Mouse (Mus musculus) kidney, postnatal 4 days (tissue): ENCODE measurements around the gene Sec16a.
A peak's percentile ranks its signal among the peaks of the same experiment; 100 is the strongest.

ENCODE experiments used
- DNase-seq, 2 experiments: peaks; one replicate each; pipeline ENCODE4 v3.0.0; 2021; ENCODE audit warnings: mixed read lengths in 2 of 2

The Sec16a gene

DNA sequence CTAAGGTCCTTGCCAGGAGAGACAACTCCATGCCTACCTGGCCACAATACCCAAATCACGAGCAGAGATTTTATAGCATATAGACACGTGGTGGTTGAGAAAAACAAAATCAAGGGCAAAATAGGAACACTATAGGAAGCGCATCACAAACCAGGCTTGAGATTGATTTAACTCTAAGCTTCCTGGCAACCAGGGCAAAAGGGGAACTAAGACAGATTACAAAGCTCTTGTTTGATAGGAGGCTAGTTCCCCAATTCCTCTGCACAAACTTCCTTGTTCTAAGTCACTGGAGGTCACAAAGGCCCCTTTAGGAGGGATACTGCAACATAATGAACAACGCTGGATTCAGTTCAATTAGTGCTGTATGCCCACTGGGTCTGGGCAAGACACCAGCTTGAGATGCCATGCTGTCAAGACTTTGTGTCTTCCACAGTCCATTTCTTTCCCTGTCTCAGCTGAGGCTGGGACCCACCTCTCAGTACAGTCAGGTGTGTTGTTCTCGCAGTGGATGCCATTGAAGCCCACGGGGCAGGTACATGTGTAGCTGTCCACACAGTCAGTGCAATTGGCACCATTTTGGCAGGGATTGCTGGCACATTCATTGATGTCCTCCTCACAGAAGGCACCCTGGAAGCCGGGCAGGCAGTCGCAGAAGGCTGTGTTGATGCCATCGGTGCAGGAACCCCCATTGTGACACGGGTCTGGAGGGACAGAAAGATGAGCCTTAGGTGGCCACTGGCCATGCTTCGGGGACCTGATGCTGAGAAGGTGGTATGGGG lies 27.5 kb upstream of the Sec16a start:
- no peak for DNase-seq

DNA sequence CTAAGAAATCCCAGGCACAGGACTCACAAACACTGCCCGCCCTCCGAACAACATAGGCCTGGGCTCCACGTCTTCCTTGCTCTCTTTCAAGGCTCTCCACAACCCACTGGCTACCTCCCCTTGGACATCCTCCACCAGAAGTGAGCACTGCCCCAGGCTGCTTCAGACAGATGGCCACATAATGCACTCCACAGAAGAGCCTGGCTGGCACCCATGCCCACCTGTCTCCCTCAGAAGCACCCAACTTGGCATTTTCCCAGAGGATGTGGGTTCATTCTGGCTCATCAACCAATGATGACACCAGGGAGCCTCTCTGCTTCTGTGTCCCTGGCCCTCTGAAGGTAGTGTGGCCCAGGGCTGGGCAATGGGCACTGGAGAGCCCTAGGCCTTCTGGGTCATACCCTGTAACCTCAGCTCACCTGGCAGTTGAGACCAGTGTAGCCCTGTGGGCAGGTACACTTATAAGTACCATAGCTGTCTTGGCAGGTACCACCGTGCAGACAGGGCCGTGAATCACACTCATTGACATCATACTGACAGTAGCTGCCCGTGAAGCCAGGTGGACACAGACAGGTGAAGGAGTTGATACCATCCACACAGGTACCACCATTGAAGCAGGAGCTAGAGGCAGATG lies 26.8 kb upstream of the Sec16a start:
- DNase-seq: no peak

DNA sequence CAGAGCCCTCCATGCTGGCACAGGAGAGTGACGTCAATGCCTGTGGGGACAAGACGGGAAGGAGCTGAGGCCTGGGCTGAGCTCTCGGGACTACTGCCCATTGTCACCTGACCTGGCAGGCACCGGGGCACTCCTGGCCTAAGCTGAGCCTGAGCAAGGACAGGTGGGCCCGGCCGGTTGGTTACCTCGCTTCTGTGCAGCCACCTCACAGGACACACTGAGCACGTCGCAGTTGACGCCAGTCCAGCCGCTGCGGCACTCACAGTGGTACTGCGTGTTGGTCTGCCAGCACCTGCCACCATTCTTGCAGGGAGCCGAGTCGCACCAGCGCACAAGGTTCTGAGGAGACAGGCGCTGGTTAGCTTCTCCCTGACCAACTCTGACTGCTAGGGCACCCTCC lies 26.0 kb upstream of the Sec16a start:
- DNase-seq: no peak

DNA sequence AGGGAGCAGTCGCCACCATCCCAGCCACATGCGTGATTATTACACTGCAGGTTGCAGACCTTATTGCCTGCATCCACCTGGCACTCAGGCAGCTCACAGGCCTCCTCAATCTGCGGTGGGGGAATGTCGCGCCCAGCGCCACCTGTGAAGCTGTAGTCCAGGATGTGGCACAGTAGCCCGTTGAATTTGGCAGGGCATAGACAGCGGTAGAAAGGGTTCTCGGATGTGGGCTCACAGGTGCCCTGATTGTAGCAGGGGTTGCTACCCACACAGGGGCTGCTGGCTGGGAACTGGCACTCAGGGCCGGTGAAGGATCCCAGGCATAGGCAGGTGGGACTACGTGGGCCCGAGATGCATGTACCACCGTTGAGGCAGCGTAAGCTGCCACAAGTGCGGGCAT lies 23.4 kb upstream of the Sec16a start:
- DNase-seq: no peak

DNA sequence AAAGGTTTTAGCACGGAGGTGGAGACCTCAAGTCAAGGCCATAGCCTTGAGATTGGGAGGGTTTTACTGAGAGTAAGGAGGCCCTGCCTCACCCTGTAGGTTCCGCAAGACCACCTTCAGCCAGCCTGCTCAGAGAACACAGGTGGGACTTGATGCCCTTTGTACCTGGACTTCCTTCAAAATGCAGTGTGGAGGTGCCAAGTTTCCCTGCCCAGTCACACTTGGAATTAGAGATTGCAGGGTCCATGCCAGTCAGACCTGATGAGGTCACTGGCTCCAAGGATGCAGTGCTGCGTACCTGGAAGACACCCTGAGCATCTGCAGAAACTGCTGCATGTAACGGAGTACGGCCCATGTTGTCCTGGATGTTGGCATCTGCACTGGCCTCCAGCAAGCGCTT lies 18.4 kb upstream of the Sec16a start:
- no peak for DNase-seq

DNA sequence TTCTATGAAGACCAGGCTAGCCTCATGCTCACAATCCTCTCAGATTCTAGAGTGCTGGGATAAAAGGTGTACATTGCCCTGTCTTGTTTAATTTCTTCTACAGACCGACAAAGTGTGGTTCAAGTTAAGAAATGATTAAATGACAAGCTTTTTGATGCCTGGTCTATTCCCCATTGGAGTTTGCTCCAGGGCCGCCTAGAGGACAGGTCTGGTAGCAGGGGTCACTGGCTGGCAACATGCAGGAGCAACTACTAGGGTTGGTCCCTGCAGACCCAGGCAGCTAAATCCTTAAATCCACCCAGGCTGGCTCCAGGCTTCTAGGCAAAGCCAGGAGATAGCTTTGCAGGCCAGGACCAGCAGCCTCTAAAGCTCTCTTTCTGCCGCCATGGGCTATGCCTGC lies 18.0 kb upstream of the Sec16a start:
- DNase-seq: peak in 1 of 2 experiments; percentile 60

DNA sequence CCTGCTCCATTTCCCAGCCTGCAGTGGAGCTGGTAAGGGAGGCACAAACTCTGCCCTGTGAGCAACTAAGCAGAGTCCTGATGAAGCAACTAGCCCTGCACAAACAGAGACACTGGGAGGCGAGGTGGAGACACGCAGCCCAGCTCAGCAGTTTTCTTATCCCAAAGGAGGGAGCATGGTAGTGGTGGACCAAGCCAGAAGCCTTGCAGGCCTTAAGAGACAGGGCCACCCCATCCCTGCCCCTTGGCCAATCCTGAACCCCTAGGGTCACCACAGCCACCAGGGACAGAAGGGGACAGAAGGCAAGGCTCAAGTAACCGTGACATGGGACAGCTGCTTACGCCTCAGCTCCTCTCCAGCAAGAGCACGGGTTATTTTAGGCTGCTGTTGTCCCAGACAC lies 16.7 kb upstream of the Sec16a start:
- peak in 1 of 2 experiments; percentile 38 for DNase-seq

DNA sequence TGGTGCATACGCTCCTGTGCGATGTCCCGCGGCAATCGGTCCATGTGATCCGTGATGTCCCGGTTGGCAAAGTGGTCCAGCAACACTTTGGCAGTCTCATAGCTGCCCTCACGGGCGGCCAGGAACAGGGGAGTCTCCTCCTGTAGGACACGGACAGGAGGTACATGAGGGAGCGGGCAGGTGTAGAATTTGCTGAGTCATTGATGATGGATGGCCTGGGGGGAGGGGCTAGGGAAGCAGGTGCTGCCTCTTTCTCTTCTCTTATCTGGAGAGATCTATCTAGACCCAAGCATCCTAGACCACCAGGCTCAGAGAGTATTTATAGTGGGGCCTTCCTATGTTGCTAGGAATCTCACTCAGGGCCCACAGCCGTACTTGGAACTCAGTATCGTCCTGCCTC lies 15.8 kb upstream of the Sec16a start:
- DNase-seq: no peak

DNA sequence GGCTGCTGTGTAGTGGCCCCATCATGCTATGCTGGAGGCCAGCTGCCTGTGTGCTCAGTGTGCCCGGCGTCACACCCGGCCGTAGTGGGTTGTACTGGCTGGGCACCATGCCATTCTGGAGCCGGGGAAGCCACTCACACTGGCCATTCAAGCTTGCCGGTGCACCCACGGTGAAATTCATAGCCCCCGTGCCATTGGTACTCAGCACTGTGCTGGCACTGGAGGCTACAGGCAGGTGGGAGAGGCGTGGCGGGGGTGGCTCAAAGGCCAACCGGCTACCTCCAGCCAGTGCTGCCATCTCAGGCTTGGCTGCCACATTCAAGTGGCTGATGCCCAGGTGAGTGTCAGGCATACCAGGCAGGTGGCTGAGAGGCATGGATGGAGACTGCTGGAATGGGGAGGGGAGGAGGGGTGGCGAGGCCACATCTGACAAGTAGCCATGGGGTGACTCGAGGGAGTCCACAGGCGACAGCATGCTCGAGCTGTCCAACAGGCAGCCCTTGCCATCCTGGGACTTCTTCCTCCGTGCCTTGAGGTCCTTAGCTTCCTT lies 15.2 kb upstream of the Sec16a start:
- no peak for DNase-seq

DNA sequence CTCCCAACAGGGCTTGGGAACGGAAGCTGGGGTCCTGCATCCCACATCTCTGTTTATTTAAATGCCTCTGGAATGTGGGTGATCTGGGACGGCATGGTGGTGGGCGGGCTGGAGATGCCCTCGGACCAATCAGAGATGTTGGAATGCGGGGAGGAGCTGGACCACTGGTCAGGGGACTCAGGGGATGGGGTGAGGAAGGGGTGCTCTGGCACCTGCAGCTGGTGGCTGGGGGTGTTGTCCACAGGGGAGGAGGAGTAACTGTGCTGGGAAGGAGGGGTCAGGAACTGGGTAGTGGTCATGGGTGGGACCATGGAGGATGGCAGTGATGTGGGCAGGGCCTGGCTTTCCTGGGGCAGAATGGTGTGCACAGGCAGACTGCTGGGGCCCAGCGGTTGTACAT lies 14.5 kb upstream of the Sec16a start:
- peak; percentile 54 to 67 for DNase-seq

DNA sequence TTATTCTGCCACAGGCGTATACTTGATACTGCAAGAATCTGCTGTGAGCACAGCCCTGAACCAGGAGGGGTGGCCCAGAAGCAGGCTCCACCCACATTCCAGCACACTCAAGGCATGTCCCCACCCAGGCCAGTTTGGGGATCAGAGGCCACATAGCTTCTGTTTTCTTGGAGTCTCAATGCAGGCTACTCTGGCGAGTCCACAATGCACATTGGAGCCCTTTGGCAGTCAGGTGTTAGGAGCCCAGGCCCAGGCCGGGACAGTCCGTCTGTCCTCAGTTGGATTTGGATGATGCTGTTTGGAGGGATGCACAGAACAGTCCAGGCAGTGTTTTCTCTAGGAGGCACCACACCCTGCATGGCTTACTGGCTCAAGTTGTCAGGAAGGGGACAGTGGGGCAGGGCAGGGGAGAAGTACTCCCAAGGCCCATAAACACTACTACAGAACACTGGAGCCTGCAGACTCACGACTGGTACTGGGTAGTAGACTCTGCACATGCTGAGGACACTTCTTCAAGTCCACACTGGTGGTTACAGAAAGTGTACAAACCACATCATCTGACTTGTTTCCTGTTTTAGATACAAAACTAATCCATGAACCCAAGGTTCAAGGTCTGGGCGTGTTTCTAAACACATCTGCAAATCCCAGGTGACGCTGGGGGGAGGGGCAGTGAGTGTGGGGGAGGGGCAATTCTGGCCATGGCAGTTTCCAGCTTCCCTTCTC lies 13.5 kb upstream of the Sec16a start:
- peak; percentile 74 to 85 for DNase-seq

DNA sequence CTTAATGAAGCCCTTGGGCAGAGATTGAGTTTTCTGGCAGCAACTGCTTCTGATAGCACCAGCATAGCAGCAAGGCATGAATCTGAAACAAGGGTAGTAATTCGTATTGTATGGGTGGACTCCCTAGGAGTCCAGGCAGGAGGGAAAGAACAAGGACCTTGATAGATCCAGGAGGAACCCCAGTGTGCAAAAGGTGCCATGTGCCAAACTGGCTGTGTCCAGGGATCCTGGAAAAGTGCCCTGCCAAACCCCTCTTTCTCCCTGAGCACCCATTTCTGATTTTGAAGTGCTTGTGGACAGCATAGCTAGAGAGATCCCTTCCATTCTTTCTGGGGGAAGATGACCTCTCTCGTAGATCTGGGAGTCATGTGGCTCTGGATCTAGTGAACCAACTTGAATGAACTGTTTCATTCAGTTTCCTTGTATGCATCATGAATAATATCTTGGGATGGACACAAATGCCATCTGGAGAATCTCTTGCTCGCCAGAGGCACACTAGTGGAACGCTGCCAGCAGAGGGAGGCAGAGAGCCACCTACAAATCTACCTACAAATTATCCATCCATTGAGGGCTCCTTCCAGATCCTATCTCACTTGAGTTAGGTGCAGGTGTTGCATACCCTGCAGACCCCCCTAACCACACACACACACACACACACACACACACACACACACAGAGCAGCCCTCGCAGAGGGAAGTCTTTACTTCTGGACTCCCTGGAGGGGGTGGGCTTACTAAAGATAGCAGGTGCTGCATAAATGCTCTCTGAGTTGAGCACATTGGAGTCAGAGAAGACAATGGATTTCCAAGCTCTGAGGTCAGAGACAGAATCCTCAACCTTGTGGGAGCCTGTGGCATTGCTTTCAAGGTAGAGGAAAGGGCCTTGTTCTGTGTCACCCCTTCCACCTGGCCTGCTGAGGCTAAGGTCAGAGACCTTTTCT lies 4.4 kb upstream of the Sec16a start:
- peak; percentile 90 to 91 for DNase-seq

DNA sequence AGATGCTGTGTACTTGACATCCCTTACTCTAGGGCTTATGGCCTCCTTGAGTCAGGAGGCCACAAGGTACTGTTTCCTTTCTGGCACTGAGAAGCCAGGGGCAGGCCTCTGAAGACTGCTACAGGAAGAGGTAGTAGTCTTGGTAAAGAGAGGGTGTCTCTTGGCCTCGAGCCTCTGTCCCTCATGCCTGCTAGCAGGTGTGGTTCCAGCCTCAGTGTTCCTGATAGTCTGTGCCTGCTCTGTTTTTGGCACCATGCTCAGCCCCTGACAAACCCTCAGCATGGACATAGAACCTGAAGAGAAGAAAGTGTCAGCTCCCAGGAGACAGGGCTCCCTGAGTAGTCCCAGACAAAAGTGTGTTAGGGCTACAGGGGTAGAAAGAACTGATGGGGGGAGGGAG lies 2.4 kb upstream of the Sec16a start:
- DNase-seq: no peak

DNA sequence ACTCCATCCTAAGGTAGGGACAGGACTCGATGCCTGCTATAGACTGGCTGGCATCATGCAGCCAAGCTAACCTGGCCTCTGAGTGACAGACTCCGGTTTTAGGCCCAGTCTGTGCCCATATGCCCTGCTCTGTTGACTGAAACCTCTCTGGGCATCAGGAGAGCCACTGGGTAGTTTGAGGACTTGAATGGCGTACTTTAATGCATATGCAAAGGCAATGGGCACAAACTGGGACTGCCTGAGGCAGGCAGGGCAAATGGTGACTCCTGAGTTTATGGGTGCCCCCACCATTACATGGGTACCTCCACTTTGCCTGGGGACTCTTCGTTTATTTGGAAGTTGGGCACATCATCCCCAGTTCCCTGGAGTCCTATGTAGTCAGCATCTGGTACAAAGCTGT lies 1.7 kb upstream of the Sec16a start:
- no peak for DNase-seq

DNA sequence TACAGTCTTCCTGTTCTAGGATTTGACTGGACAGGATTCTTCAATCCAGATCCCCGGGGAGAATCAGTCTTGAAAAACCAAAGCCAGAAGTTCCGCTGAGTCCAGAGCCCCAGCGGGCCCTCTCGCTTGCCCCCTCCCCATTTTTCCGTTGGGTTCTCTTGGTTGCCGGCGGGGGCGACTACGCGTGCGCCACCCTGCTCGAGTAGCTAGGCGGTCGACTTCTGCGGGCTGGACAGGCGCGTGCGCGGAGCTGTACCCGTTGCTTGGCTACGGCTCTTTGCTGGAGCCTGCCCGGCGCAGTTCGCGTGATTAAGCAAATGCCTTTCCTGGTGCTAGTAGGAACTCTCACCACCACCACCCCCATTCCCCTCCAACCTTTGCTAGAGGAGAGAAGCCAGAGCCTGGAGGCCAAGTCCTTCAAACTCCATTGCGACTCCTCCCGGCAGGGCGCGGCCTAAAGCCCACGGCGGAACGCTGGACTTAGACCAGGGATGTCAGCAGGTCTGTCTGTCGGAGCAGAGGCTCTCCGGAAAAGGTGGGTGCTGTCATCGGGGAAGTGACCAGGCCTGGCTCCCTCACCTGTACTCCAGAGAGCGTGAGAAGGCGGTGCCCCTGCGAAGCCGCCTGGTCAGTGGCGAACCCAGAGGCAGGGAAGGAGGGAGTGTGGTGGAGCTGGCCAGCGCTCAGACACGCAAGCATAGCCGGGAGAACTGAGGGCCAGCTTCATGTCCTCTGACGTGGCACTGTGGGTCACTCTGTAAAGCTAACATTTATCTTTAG lies 840 bp upstream of the Sec16a start:
- peak; percentile 93 to 97 for DNase-seq

DNA sequence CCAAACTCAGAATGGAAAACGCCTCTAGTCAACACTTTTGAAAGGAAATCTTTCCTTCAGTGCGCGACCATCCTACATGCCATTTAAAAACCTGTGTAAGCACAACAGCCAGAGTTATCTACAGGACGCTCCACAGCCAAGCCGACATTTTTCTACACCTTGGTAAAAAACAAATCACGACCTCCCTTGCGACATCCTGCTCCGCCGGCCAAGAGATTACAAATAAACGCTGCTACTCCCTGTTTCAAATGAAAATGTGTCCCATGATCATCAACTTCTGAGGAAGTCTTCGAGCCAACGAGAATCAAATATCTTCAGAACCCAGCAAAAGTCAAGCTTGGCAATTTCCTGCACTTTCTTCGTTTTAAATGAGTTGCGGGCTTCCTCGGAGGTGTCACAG lies 648 bp downstream of the Sec16a start:
- DNase-seq: no peak

DNA sequence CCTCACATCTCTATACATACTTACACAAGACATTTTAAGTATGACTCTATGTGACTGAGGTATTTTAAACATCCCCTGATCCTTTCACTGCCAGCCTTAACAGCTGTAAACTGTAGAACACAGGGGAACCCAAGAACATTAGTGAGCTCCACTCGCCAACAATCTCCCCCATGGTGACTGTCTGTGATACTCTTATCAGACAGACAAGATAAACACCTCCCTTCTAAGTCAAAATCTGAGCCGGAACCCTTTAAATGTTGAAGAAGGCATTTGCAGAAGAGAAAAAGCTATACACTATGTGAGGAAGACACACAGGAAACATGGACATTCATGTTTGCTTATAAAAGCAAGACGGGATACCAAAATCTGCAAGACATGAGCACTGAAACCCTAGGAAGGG lies 1.1 kb downstream of the Sec16a start:
- DNase-seq: no peak

DNA sequence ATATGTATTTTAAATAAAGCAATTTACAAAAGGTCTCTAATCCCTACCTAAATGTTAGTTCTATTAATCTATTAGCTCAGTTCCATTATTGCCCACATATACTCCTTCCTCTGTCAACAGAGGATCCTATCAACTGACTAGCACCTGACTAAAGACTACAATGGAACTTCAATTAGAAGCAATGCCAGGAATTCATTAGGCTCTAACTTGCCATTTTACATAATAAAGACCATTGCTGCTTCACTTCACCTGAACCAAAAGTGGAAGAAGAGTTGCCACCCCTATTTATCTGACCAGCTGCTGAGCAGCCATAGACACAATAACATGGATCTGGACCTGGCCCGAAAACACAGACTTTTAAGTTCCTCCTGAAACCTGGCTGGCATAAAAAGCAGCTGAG lies 2.2 kb downstream of the Sec16a start:
- DNase-seq: no peak

DNA sequence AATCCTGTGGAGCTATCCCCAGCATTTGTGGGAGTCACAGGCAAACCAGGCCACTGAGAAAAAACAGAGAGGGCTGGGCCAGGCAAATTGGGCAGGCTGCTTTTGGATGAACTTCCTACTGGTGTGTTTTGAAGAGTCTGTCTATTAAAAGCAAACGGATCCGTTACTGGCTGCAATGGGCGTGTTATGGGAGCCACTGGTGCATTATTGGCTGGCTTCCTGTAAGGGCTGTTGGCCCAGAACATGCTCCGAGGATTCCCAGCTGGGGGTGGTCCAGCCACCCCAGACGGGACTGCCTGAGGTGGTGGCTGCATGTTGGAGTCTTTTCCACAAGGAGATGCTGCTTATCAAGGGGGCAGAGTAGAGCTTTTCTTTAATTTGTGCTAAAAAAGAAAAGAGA lies 3.3 kb downstream of the Sec16a start:
- no peak for DNase-seq

DNA sequence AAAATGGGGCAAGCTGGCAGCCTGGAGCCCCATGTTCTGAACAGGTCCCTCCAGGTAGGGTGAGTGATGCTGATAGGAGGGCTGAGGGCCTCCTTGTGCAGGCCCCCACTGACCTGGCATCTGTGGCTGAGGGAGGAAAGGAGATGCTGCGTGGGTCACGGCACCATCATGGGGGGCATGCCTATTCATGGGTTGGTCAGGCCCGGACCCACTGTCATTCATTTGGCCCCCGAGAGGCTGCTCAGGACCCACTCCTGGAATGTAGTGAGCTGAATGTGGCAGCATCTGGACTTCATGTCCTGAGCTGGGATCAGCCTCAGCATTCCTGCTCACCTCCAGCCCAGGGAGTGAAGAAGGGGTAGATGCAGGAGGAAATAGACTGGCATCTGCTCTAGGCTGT lies 3.8 kb downstream of the Sec16a start:
- no peak for DNase-seq

DNA sequence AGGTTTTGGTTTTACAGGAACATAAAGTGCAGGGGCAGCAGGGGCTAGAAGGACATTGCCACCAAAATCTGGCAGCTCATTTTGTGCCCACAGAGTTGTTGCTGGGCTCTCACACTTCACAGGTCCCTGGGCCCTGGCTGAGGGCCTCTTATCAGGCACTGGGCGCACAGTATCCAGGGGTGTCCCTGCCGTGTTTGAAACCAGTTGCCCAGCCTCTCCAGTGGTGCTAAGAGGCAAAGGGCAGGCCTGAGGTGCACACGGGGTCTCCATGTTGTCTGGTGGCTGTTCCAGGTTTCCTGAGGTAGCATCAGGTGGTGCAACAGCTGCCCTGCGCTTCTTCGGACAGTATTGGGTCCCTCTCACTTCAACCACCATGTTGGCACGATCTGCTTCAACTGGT lies 5.3 kb downstream of the Sec16a start:
- no peak for DNase-seq

DNA sequence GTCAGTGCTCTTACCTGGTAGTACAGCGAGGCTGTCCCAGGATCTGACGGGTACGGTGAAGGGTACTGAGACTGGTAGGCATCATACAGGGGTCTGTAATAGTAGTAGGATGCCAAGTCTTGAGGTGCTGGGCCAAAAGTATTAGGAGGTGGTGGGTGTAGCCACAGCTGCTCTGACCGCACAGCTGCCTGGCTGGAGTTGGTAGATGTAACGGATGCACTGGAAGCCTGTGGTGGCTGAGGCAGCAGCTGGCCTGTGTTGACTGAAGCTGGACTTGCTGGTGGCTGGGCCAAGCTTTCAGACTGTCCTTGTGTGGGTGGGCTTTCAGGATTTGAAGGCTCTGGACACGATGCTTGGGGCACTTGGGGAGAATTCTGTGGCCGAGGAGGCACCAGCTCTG lies 6.6 kb downstream of the Sec16a start:
- no peak for DNase-seq
